Mouse (Mus musculus) frontal cortex, postnatal 36 days (tissue): ENCODE measurements at regions not wholly inside any gene's neighbourhood (a gene's known extent, or its start where the extent isn't known, plus 50 kb on each side); places are given as distances from the start of the nearest gene placed in this dataset.

ENCODE experiments used
- DNase-seq, 2 experiments: peaks; one replicate each; pipeline ENCODE4 v3.0.0; 2022; ENCODE audit warnings: low spot score in 2 of 2

DNA sequence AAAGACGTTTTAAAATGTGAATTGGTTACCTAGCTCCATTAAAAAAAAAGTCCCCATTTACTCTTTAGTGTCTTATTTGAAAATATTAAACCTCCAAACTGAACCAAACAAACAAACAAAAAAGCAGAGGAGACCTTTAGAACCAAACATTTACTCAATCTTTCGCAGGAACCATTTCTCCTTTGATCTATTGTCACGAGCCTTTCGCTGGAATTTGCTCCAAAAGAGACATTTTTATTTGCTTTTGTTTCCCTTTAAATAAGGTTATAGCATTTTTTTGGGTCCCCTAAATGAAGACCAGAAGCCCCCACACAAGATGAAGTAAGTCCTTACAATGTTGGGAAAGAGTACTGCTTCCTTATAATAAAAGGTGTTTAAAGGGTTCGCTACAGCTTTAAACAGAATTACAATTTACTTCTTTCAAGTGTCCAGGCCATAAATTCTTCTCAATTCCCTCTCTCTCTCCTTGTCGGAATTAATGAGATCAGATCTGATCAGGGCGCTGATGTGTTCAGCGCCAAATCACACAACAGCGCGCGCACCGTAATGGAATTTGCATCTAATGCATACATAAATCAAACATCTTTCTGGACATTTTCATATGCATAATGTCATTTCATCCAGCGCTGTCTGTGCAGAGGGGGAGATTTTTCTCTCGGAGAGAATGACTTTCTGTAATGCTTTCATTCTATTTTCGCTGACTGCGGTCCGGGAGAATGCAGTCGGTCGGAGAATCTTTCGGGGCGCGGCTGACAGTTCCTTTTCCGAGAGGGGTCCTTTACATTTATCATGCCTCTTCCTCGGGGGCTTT lies 469.2 kb downstream of the Vrk1 start:
- DNase-seq: no peak

DNA sequence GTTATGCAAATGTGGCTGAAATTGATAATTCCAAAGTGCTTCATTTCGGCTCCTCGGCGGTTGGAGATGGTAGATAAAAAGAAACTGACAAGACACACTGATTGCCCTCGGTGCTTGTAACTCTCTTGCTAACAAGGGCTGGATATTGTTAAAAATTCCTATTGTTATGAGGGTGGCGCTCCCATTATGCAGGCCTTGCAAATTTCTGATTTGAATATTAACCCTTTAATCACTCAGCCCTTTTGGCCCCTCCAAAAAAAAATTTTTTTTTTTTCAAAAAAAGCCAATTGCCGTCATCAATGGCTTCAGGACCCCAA lies 469.8 kb downstream of the Vrk1 start:
- DNase-seq: no peak

- DNase-seq: no peak
Measured at GRCm38 (mm10) chr12:106480281-106481060, 470.4 kb downstream of the Vrk1 start.

DNA sequence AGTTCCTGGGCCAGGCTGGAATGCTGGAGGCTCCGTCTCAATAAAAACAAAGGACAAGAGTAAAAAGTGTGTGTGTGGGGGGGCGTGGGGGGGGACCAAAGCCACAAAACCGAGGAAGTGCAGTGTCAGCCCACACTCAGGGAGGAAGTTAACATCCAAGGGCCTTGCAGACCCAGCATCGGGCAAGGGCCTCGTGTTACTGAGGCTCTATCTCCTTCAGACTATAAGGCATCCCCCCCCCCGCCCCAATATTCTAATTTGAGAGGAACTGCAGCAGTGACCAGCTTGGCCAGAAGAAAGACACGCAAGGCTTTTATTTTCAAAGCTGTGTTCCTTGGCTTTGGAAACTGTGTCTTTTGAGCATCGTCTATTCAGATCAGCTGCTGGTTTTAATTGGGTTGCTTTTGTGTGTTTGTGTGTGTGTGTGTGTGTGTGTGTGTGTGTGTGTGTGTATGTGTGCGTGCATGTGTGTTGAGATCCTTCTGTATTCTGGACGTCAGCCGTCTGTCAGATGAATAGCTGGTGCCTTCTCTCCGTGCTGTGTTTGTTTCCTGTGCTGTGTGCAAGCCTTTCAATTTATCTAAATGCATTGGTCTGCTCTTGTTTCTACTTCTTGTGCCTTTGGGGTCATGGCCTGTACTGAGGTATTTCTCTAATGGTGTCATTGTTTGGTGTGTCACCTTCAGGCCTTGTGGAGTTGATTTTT lies 491.7 kb downstream of the Vrk1 start:
- DNase-seq: no peak

DNA sequence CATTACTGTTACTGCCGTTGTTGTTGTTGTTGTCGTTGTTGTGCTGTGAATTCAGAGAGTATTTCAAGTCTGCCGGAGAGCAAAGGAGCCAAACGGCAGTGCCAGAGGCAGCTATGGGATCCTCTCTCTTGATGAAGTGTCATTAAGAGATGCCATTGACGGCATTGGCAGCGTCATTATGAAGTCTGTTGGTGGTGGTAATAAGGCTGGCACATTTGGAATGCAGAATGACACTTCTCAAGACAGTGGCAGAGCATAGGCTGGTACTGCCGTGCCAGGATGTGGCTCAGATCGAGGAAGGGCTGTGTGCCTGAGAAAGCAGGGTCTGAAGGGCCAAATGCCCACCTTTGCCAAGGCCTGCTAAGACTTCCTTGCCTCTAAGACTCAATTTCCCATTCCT lies 494.3 kb downstream of the Vrk1 start:
- DNase-seq: no peak

DNA sequence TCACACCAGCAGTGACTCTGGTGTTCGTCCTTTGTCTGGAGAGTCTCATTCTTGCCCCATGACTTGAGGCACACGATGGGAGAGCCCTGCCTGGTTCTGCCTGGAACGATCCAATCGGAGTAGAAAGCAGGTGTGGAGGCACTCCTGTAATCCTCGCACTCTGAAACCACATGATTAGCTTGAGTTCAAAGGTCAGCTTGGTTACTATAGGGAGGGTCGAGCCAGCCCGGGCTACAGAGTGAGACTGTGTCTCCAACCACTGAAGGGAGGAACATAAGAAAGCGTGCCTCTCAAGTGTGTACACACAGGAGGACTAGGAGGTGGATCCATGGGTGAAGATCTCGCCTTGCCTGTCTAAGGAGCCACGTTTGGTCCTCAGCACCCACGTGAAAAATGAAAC lies 504.0 kb downstream of the Vrk1 start:
- DNase-seq: no peak

DNA sequence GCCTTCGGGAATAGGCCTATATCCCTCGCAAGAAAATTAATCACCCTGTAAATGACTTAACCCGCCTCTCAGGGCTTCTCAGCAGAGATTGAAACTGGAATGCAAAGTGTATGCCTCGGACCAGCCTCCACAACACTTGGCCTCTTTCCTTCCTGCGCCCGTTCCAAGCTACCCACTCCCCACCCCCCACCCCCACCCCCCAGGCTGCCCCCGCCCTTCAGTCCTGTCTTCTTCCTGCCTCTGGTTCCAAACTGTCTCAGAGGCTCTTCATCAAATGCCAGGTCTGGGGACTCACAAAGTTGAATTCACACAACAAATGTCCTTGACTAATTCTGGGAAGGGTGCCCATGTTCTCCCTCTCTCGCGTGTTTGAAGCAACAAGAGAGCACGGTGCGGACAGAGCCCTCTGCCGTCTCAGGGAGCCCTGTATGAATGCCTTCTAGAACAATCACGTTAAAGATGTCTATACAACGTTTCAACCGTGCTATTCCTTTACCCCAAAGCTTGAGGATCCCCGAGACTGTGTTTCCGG lies 505.3 kb downstream of the Vrk1 start:
- no peak for DNase-seq

GRCm38 (mm10) chr12:106519141-106519540 lies 509.1 kb downstream of the Vrk1 start:
- no peak for DNase-seq

DNA sequence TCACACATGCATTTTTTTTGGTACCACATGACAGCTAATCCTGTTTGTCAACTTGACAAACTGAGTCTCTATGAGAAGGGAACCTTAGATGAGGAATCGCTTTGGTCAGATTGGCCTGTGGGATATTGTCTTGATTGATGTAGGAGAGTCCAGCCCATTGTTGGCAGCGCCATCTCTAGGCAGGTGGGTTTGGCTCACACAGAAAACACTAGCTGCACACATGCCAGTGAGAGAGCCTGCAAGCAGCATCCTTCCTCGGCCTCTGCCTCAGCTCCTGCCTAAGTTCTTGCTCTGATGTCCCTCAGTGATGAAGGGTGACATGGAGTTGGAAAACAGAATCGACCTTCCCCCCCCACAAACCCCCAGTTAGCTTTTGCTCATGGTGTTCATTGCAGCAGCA lies 514.4 kb downstream of the Vrk1 start:
- no peak for DNase-seq

DNA sequence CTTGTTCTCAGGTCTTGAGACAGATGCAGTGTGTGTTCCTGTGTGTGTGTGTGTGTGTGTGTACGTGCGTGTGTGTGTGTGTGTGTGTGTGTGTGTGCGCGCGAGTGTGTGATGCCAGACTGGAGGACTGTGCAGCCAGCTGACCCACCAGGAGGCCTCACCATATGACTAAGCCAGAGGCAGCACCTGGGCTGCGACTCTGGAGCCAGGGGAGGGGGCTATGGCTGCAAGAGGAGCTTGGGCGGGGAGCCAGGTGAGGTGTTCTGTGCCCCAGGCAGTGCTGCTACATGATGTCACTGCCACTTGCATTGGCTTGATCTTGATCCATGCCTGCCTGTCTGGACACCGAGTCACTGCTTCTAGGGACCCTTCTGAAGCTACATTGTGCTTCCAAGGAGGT lies 517.1 kb downstream of the Vrk1 start:
- DNase-seq: no peak

- DNase-seq: peak in 1 of 2 experiments; percentile 12
Measured at GRCm38 (mm10) chr12:106527699-106528434, 517.8 kb downstream of the Vrk1 start.

GRCm38 (mm10) chr12:106528521-106528920 lies 518.5 kb downstream of the Vrk1 start:
- peak in 1 of 2 experiments; percentile 6 for DNase-seq

GRCm38 (mm10) chr12:106529175-106529574 lies 519.1 kb downstream of the Vrk1 start:
- DNase-seq: no peak

DNA sequence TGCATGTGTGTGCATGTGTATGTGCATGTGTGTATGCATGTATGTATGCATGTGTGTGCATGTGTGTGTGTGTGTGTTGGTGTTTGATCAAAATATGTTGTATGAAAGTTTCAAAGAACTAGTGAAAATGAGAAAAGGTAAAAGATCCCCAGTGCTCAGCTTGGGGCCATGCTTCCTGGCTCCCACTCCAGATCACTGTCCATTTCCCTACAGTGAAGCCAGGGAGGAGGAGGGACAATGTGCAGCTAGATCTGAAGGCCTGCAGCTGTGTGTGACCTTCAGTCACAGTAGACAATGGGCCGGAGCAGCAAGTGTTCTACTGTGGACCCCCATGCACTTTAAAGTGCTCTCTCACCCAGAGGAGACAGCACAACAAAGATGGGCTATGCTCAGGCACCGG lies 525.1 kb downstream of the Vrk1 start:
- no peak for DNase-seq

DNA sequence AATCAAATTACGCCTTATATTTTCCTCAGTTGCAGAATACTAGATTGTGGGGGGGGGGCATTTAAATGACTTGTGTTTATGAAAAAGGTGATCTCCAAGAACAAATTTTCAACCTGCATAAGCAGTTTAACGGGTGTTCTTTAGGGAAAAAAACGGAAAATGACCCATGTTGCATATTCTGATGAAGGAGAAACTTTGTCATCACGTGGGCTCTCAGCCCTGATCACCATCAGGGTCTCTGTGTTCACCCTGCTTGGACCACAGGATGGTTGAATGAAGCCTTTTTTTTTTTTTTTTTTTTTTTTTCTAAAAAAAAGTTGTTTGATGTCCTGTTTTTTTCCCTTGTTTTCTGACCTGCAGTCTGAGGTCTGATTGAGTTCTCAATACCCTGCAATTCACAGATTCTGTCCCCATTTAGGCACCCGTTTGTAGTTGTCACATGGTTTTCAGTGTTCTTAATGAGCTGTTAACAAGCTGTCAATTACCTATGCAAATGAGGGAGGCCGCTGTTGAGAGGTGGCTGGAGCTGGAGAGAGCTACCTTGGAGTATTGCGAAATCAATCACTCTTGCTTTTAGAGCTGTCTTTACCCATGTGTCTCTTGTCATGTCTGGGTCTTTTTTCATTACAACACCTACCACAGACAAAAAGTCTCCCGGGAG lies 525.7 kb downstream of the Vrk1 start:
- DNase-seq: no peak

GRCm38 (mm10) chr12:106536289-106536636 lies 526.2 kb downstream of the Vrk1 start:
- no peak for DNase-seq

DNA sequence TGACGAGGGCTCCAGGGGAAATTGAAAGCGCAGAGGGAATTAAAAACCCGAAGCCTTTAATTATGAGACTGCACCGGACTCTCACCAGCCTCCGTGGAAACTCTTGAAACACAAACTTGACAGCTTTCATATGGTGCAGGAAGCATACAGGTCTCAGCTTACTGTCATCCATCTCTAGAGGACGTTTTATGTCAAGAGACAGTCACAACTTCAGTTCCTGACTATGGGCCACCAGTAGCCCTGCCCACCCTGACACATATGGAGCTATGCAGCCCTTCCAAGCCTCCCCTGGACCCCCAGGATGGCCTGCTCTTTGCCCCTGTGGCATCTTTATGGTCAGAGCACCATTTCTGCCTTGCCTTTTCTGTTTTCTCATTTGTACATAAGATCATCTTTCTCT lies 530.0 kb downstream of the Vrk1 start:
- no peak for DNase-seq

- DNase-seq: no peak
Measured at GRCm38 (mm10) chr12:106559566-106559965, 549.5 kb downstream of the Vrk1 start.

DNA sequence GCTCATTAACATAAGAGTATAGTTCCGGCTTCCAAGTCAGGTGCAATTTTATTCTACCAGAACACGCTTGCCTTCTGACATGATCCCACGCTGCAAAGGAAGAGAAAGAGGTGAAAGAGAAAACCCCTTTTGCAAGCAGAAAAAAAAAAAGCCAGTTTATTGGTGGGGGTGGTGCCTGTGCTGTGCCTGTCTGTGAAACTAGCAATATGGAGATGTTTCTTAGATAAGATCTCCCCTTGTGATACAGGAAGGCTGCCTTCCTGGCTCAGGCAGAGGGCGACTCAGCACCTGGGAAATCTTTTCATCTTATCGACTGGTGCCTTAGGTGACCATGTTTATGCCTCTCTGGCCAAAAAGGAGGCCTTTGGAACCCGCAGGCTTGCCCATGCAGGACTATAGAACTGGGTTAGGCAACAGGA lies 555.2 kb downstream of the Vrk1 start:
- no peak for DNase-seq

DNA sequence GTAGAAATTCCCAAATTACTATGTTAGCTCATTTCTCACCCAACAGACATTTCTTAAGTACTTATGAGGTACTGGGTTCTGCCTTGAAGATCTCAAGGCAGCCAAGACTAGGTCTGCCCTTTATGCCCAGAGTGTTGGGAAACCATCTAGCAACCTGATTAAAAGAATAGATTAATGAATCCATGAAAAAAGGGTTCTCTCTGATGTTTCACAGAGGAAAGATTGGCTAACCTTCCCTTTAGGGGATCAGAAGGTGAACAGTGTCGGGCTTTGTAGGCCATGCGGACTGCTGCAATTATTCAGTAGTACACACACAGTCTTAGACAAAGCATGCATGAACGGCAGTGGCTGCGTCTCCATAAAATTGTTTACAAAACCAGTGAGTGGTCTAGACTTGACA lies 556.3 kb downstream of the Vrk1 start:
- DNase-seq: no peak

DNA sequence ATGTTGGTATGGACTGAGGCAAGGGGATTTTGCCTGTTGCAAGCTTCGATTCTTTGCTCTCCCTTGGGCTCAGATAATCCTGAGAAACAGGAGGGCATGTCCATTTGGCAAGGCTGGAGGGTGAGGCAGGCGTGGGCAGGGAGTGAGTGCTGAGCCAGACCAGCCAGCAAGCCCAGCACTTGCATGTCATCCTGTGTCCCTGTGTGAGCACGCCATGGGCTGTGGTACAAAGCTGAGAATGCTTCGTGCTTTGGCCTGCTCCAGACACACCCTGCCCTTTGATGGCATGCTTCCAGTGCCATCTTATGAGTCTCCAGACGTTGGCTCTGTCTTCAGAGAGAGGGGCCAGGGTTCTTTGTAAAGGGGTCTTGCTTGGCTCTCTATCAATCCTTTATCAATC lies 557.1 kb downstream of the Vrk1 start:
- no peak for DNase-seq
